Mouse (Mus musculus) bone marrow, adult 2 months (tissue): ENCODE data around the gene Kcnq5.

Source experiments
- CTCF ChIP-seq: fragments of 200-500 bp; IDR thresholded peaks from 2 replicates; pipeline ENCODE4 v1.5.1; 2011; ENCODE audit warnings: low read length, control low read depth; ENCODE audit not compliant: control insufficient read depth, insufficient read depth
- POLR2A ChIP-seq: fragments of 200-500 bp; IDR thresholded peaks from 2 replicates; pipeline ENCODE4 v1.6.1; 2011; ENCODE audit warnings: low read depth, mild to moderate bottlenecking, control low read depth, low read length, borderline replicate concordance; ENCODE audit not compliant: control insufficient read depth

DNA sequence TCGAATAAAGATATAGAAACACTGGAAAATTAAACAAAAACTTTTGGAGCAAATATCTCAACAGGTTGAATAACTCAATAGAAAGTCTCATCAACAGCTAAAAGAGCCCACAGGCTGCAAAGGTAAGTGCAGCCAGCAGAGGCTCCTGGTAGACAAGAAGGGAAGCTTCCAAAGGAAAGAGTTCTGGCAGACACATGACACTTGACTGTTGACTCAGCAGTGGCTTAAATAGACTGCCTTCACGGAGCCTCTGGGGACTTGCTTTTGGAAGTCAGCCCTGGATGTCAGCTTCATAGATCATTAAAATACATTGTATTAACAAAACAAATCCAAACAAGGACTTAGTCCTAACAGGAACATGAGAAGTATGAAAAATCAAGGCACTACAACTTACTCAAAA, 513.5 kb downstream of the Kcnq5 start:
- TF ChIP-seq POLR2A: no peak
- TF ChIP-seq CTCF: no peak
